Mouse (Mus musculus) midbrain, embryonic 12.5 days (tissue): ENCODE measurements around the gene Icos. TPM values are rescaled to one million over a fixed set of nuclear protein-coding genes. Genes with fewer than 3 reads are reported as not detected.

ENCODE experiments used
- ATAC-seq: fragments of 200-750 bp; cut with Nextera tagmentation; 2 replicates; pipeline ENCODE4 v1.8.0; 2017; ENCODE audit warnings: low read depth, moderate TSS enrichment, moderate library complexity; ENCODE audit not compliant: low FRiP score
- H3K27ac ChIP-seq: fragments of 300-500 bp; sonication (generic); replicated peaks from 2 replicates; pipeline ENCODE4 v1.5.1; 2016; ENCODE audit warnings: mild to moderate bottlenecking
- H3K27me3 ChIP-seq: fragments of 300-500 bp; sonication (generic); 2 replicates; pipeline ENCODE4 v1.6.1; 2016; ENCODE audit warnings: mild to moderate bottlenecking
- H3K36me3 ChIP-seq: fragments of 300-500 bp; sonication (generic); 2 replicates; pipeline ENCODE4 v1.6.1; 2016
- H3K4me1 ChIP-seq: fragments of 300-500 bp; sonication (generic); 2 replicates; pipeline ENCODE4 v1.6.1; 2016
- H3K4me2 ChIP-seq: fragments of 300-500 bp; sonication (generic); replicated peaks from 2 replicates; pipeline ENCODE4 v1.6.1; 2016; ENCODE audit warnings: mild to moderate bottlenecking, moderate library complexity
- H3K4me3 ChIP-seq: fragments of 300-500 bp; sonication (generic); 2 replicates; pipeline ENCODE4 v1.5.1; 2016; ENCODE audit warnings: mild to moderate bottlenecking
- H3K9ac ChIP-seq: fragments of 300-500 bp; sonication (generic); replicated peaks from 2 replicates; pipeline ENCODE4 v1.6.1; 2016; ENCODE audit warnings: mild to moderate bottlenecking, moderate library complexity
- H3K9me3 ChIP-seq: fragments of 300-500 bp; sonication (generic); 2 replicates; pipeline ENCODE4 v1.6.1; 2016; ENCODE audit warnings: mild to moderate bottlenecking
- WGBS: fragments of 180-500 bp; shearing (Covaris S2); methylation state at CpG from one replicate; pipeline ENCODE4 v1.1.7; 2016; 5-methylcytosine and 5-hydroxymethylcytosine counted together
- polyA plus RNA-seq: library from polyadenylated mRNA; unstranded; fragments of >200 nt; fragmentation: Nextera tagmentation; extraction: Ambion mirVana; gene quantifications from 2 replicates; pipeline ENCODE4 v1.2.1, GENCODE M21; 2016

Gene Icos
- polyA plus RNA-seq, 1 experiment from 2014 or later, result 0.09 TPM

GRCm38 (mm10) chr1:60945633-60946401 lies 31.9 kb upstream of the Icos start:
- no peak overlapping the region for H3K27ac ChIP-seq
- WGBS, result 86% methylated on average over 8 of the region's 8 CpGs
- H3K9ac ChIP-seq, result no peak overlapping the region
- no peaks in the 10 kb centered on the region for H3K4me1 ChIP-seq
- no peaks in the 10 kb centered on the region for H3K27me3 ChIP-seq
- no peaks in the 10 kb centered on the region for H3K9me3 ChIP-seq
- H3K4me3 ChIP-seq, result no peak overlapping the region
- ATAC-seq, result no peak
- no peaks in the 10 kb centered on the region for H3K36me3 ChIP-seq
- no peak overlapping the region for H3K4me2 ChIP-seq

- Histone ChIP-seq H3K9ac (no peak overlapping the region), H3K36me3 (no peaks in the 10 kb centered on the region), H3K9me3 (no peaks in the 10 kb centered on the region), H3K4me3 (no peak overlapping the region), H3K4me1 (no peaks in the 10 kb centered on the region), H3K4me2 (no peak overlapping the region), H3K27ac (no peak overlapping the region), H3K27me3 (no peaks in the 10 kb centered on the region)
- 89% methylated on average over 6 of the region's 6 CpGs for WGBS
- no peak for ATAC-seq
These were observed 29.6 kb upstream of the Icos start for GRCm38 (mm10) chr1:60948112-60948511.

GRCm38 (mm10) chr1:60952958-60953357 lies 24.8 kb upstream of the Icos start:
- Histone ChIP-seq H3K27ac (no peak overlapping the region), H3K9ac (no peak overlapping the region), H3K4me3 (no peak overlapping the region), H3K36me3 (no peaks in the 10 kb centered on the region), H3K27me3 (no peaks in the 10 kb centered on the region), H3K9me3 (no peaks in the 10 kb centered on the region), H3K4me2 (no peak overlapping the region), H3K4me1 (no peaks in the 10 kb centered on the region)
- ATAC-seq, result no peak
- WGBS, result 81% methylated on average over 7 of the region's 7 CpGs

- no peak for ATAC-seq
- WGBS, result 94% methylated on average over 7 of the region's 7 CpGs
- no peak overlapping the region for H3K9ac ChIP-seq
These were observed 24.0 kb upstream of the Icos start for GRCm38 (mm10) chr1:60953686-60954085.

GRCm38 (mm10) chr1:60954759-60955158 lies 23.0 kb upstream of the Icos start:
- 57% methylated on average over 2 of the region's 2 CpGs for WGBS
- H3K27me3 ChIP-seq, result no peaks in the 10 kb centered on the region
- no peaks in the 10 kb centered on the region for H3K36me3 ChIP-seq
- no peak overlapping the region for H3K9ac ChIP-seq
- ATAC-seq, result no peak
- no peak overlapping the region for H3K27ac ChIP-seq
- no peak overlapping the region for H3K4me2 ChIP-seq
- no peak overlapping the region for H3K4me3 ChIP-seq
- H3K4me1 ChIP-seq, result no peaks in the 10 kb centered on the region
- no peaks in the 10 kb centered on the region for H3K9me3 ChIP-seq

More at GRCm38 (mm10) chr1:60953686-60954085, 24.0 kb upstream of the Icos start:
- Histone ChIP-seq H3K27ac (no peak overlapping the region), H3K4me1 (no peaks in the 10 kb centered on the region), H3K36me3 (no peaks in the 10 kb centered on the region), H3K4me2 (no peak overlapping the region), H3K27me3 (no peaks in the 10 kb centered on the region), H3K4me3 (no peak overlapping the region), H3K9me3 (no peaks in the 10 kb centered on the region)

GRCm38 (mm10) chr1:60955186-60955585 lies 22.5 kb upstream of the Icos start:
- Histone ChIP-seq H3K27me3 (no peaks in the 10 kb centered on the region), H3K4me2 (no peak overlapping the region), H3K27ac (no peak overlapping the region), H3K4me1 (no peaks in the 10 kb centered on the region), H3K36me3 (no peaks in the 10 kb centered on the region), H3K9ac (no peak overlapping the region), H3K4me3 (no peak overlapping the region), H3K9me3 (no peaks in the 10 kb centered on the region)
- 96% methylated on average over 3 of the region's 3 CpGs for WGBS
- no peak for ATAC-seq

GRCm38 (mm10) chr1:60956196-60956595 lies 21.5 kb upstream of the Icos start:
- H3K9ac ChIP-seq, result no peak overlapping the region
- H3K4me1 ChIP-seq, result no peaks in the 10 kb centered on the region
- 84% methylated on average over 6 of the region's 6 CpGs for WGBS
- no peak overlapping the region for H3K27ac ChIP-seq
- no peaks in the 10 kb centered on the region for H3K9me3 ChIP-seq
- H3K4me2 ChIP-seq, result no peak overlapping the region
- H3K4me3 ChIP-seq, result no peak overlapping the region
- no peaks in the 10 kb centered on the region for H3K27me3 ChIP-seq
- ATAC-seq, result no peak
- H3K36me3 ChIP-seq, result no peaks in the 10 kb centered on the region

GRCm38 (mm10) chr1:60958287-60958686 lies 19.4 kb upstream of the Icos start:
- H3K27me3 ChIP-seq, result no peaks in the 10 kb centered on the region
- 86% methylated on average over 1 of the region's 1 CpGs for WGBS
- no peak overlapping the region for H3K4me3 ChIP-seq
- no peak overlapping the region for H3K4me2 ChIP-seq
- H3K9ac ChIP-seq, result no peak overlapping the region
- ATAC-seq, result no peak
- no peaks in the 10 kb centered on the region for H3K36me3 ChIP-seq
- H3K4me1 ChIP-seq, result no peaks in the 10 kb centered on the region
- no peak overlapping the region for H3K27ac ChIP-seq
- no peaks in the 10 kb centered on the region for H3K9me3 ChIP-seq

- Histone ChIP-seq H3K9me3 (no peaks in the 10 kb centered on the region), H3K9ac (no peak overlapping the region), H3K36me3 (no peaks in the 10 kb centered on the region), H3K27me3 (no peaks in the 10 kb centered on the region), H3K4me2 (no peak overlapping the region), H3K4me3 (no peak overlapping the region), H3K27ac (no peak overlapping the region), H3K4me1 (no peaks in the 10 kb centered on the region)
- no peak for ATAC-seq
- 91% methylated on average over 4 of the region's 4 CpGs for WGBS
These were observed 18.5 kb upstream of the Icos start for GRCm38 (mm10) chr1:60959246-60959645.

GRCm38 (mm10) chr1:60960451-60960850 lies 17.3 kb upstream of the Icos start:
- no peaks in the 10 kb centered on the region for H3K9me3 ChIP-seq
- H3K9ac ChIP-seq, result no peak overlapping the region
- WGBS, result 86% methylated on average over 11 of the region's 11 CpGs
- H3K36me3 ChIP-seq, result no peaks in the 10 kb centered on the region
- H3K4me3 ChIP-seq, result no peak overlapping the region
- no peaks in the 10 kb centered on the region for H3K4me1 ChIP-seq
- H3K27ac ChIP-seq, result no peak overlapping the region
- ATAC-seq, result no peak
- H3K27me3 ChIP-seq, result no peaks in the 10 kb centered on the region
- no peak overlapping the region for H3K4me2 ChIP-seq

- 36% methylated on average over 4 of the region's 4 CpGs for WGBS
These were observed 16.6 kb upstream of the Icos start for GRCm38 (mm10) chr1:60961080-60961479.

GRCm38 (mm10) chr1:60962095-60962494 lies 15.6 kb upstream of the Icos start:
- Histone ChIP-seq H3K4me1 (no peaks in the 10 kb centered on the region), H3K27me3 (no peaks in the 10 kb centered on the region), H3K4me3 (no peak overlapping the region), H3K9me3 (no peaks in the 10 kb centered on the region), H3K9ac (no peak overlapping the region), H3K27ac (no peak overlapping the region), H3K36me3 (no peaks in the 10 kb centered on the region), H3K4me2 (no peak overlapping the region)
- ATAC-seq, result no peak
- WGBS, result 89% methylated on average over 4 of the region's 4 CpGs

More at GRCm38 (mm10) chr1:60961080-60961479, 16.6 kb upstream of the Icos start:
- Histone ChIP-seq H3K9ac (no peak overlapping the region), H3K4me3 (no peak overlapping the region), H3K27ac (no peak overlapping the region), H3K9me3 (no peaks in the 10 kb centered on the region), H3K27me3 (no peaks in the 10 kb centered on the region), H3K4me1 (no peaks in the 10 kb centered on the region), H3K36me3 (no peaks in the 10 kb centered on the region), H3K4me2 (no peak overlapping the region)
- ATAC-seq, result no peak

- no peaks in the 10 kb centered on the region for H3K9me3 ChIP-seq
- ATAC-seq, result no peak
- no peak overlapping the region for H3K27ac ChIP-seq
- WGBS, result 42% methylated on average over 2 of the region's 2 CpGs
- H3K36me3 ChIP-seq, result no peaks in the 10 kb centered on the region
- no peaks in the 10 kb centered on the region for H3K27me3 ChIP-seq
- no peaks in the 10 kb centered on the region for H3K4me1 ChIP-seq
- H3K9ac ChIP-seq, result no peak overlapping the region
- no peak overlapping the region for H3K4me3 ChIP-seq
- no peak overlapping the region for H3K4me2 ChIP-seq
These were observed 10.2 kb upstream of the Icos start for GRCm38 (mm10) chr1:60967521-60967920.
